Mouse (Mus musculus) kidney, embryonic 14.5 days (tissue): ENCODE data around the gene Slc25a21. TPM values are rescaled to one million over a fixed set of nuclear protein-coding genes. Genes with fewer than 3 reads are reported as not detected.

Experiments used
- ATAC-seq: fragments of 200-750 bp; cut with Nextera tagmentation; 2 replicates; pipeline ENCODE4 v1.8.0; 2017; ENCODE audit warnings: moderate number of reproducible peaks, mild to moderate bottlenecking, moderate TSS enrichment, moderate library complexity; ENCODE audit not compliant: low FRiP score, low TSS enrichment
- H3K27ac ChIP-seq: fragments of 300-500 bp; sonication (generic); 2 replicates; pipeline ENCODE4 v1.5.1; 2014; ENCODE audit warnings: low read depth, mild to moderate bottlenecking, low read length, moderate library complexity, mixed read lengths
- H3K27me3 ChIP-seq: fragments of 300-500 bp; sonication (generic); 2 replicates; pipeline ENCODE4 v1.6.1; 2014; ENCODE audit warnings: mild to moderate bottlenecking, low read length; ENCODE audit not compliant: control insufficient read depth, insufficient read depth
- H3K36me3 ChIP-seq: fragments of 300-500 bp; sonication (generic); 2 replicates; pipeline ENCODE4 v1.6.1; 2014; ENCODE audit warnings: low read length, mixed read lengths; ENCODE audit not compliant: control insufficient read depth, insufficient read depth
- H3K4me1 ChIP-seq: fragments of 300-500 bp; sonication (generic); 2 replicates; pipeline ENCODE4 v1.6.1; 2014; ENCODE audit warnings: low read length, mixed read lengths; ENCODE audit not compliant: control insufficient read depth, insufficient read depth
- H3K4me2 ChIP-seq: fragments of 300-500 bp; sonication (generic); replicated peaks from 2 replicates; pipeline ENCODE4 v1.6.1; 2014; ENCODE audit warnings: low read depth, mild to moderate bottlenecking, low read length
- H3K4me3 ChIP-seq: fragments of 300-500 bp; sonication (generic); 2 replicates; pipeline ENCODE4 v1.5.1; 2014; ENCODE audit warnings: mild to moderate bottlenecking, low read length
- H3K9ac ChIP-seq: fragments of 300-500 bp; sonication (generic); 2 replicates; pipeline ENCODE4 v1.6.1; 2014; ENCODE audit warnings: low read depth, mild to moderate bottlenecking, low read length, moderate library complexity
- H3K9me3 ChIP-seq: fragments of 300-500 bp; sonication (generic); 2 replicates; pipeline ENCODE4 v1.6.1; 2016; ENCODE audit warnings: low read length; ENCODE audit not compliant: control insufficient read depth
- WGBS: fragments of 180-500 bp; shearing (Covaris S2); extraction: QIAGEN DNeasy Blood & Tissue Kit; methylation state at CpG from one replicate; pipeline ENCODE4 v1.1.7; 2014; 5-methylcytosine and 5-hydroxymethylcytosine counted together
- polyA plus RNA-seq: library from polyadenylated mRNA; unstranded; fragments of >200 nt; fragmentation: Nextera tagmentation; extraction: Ambion mirVana; gene quantifications from 2 replicates; pipeline ENCODE4 v1.2.1, GENCODE M21; 2014

The Slc25a21 gene
- polyA plus RNA-seq, 1 experiment from 2014 or later, result 2.8 TPM

- WGBS, result 74% methylated on average over 5 of the region's 5 CpGs
- ATAC-seq, result no peak
- Histone ChIP-seq H3K4me3 (no peak overlapping the region), H3K9ac (no peak overlapping the region), H3K4me2 (no peak overlapping the region), H3K9me3 (no peaks in the 10 kb centered on the region), H3K27ac (no peak overlapping the region), H3K36me3 (no peaks in the 10 kb centered on the region), H3K27me3 (no peaks in the 10 kb centered on the region), H3K4me1 (no peaks in the 10 kb centered on the region)
Measured at GRCm38 (mm10) chr12:56894963-56895362, 302.3 kb downstream of the Slc25a21 start.

DNA sequence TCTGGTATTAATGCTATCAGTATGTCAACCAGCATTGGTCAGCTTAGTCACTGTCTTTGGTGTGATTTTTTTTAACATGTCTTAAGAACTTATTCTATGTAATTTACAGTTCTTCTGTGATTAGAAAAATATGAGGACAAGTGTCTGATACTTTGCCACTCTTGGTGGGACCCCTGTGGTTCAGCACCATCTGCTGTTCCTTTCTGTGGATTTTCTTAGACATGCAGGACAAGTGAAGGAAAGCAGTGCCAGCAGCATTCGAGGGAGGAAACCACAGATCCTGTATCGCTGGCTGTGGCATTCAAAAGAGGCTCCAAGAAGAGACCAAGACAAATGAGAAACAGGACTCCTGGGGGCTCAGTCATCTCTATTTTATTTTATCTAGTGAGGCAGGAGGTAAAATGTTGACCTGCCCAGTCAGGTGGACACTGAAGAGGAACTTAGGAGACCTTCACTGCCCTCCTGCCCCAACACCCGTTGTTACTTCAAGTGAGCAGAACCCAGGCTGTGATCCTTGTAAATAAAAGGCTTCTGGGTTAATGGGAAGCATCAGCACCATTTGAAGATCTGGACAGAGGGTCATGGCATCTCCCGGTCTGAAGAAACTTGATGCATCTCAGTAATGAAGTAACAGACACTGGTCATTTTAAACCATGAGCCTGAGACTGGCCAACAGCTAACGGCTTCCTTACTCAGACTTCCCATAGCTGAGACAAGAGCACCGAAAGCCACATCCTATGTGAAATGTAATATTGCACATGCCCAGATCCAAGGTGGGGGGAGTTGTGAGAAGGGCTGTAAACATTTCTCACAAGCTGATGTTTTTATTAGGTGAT lies 306.2 kb downstream of the Slc25a21 start:
- ATAC-seq, result peak; percentile 80
- no peaks in the 10 kb centered on the region for H3K36me3 ChIP-seq
- WGBS, result 33% methylated on average over 6 of the region's 6 CpGs
- no peaks in the 10 kb centered on the region for H3K9me3 ChIP-seq
- no peak overlapping the region for H3K4me3 ChIP-seq
- no peak overlapping the region for H3K9ac ChIP-seq
- no peaks in the 10 kb centered on the region for H3K27me3 ChIP-seq
- H3K4me1 ChIP-seq, result no peaks in the 10 kb centered on the region
- no peak overlapping the region for H3K27ac ChIP-seq
- H3K4me2 ChIP-seq, result no peak overlapping the region

- Histone ChIP-seq H3K9ac (no peak overlapping the region), H3K36me3 (no peaks in the 10 kb centered on the region), H3K9me3 (no peaks in the 10 kb centered on the region), H3K27me3 (no peaks in the 10 kb centered on the region), H3K4me1 (no peaks in the 10 kb centered on the region), H3K4me2 (no peak overlapping the region), H3K27ac (no peak overlapping the region), H3K4me3 (no peak overlapping the region)
- WGBS, result 54% methylated on average over 3 of the region's 3 CpGs
- ATAC-seq, result no peak
Measured at GRCm38 (mm10) chr12:56877796-56878195, 319.5 kb downstream of the Slc25a21 start.

- Histone ChIP-seq H3K4me2 (no peak overlapping the region), H3K4me1 (no peaks in the 10 kb centered on the region), H3K36me3 (no peaks in the 10 kb centered on the region), H3K27me3 (no peaks in the 10 kb centered on the region), H3K27ac (no peak overlapping the region), H3K9ac (no peak overlapping the region), H3K4me3 (no peak overlapping the region), H3K9me3 (no peaks in the 10 kb centered on the region)
- no peak for ATAC-seq
- 62% methylated on average over 7 of the region's 7 CpGs for WGBS
Measured at GRCm38 (mm10) chr12:56876549-56876948, 320.7 kb downstream of the Slc25a21 start.

DNA sequence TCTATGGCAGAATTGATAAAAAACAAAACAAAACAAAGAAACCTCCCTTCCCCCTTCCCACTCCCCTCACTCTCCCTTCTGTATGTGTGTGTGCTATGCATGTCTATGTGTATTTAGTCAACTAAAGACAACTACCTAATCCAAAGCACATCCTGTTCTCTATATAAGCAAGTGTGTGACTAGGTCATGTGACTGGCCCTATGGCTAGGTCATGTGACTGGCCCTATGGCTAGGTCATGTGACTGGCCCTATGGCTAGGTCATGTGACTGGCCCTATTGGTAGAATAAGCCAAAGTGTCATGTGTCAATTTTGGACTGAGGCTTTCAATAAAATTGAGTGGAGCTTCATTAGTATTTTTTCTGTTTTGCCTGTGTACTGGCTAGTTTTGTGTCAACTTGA lies 324.1 kb downstream of the Slc25a21 start:
- no peaks in the 10 kb centered on the region for H3K27me3 ChIP-seq
- no peak for ATAC-seq
- no peak overlapping the region for H3K4me2 ChIP-seq
- no peak overlapping the region for H3K4me3 ChIP-seq
- no peak overlapping the region for H3K9ac ChIP-seq
- H3K4me1 ChIP-seq, result no peaks in the 10 kb centered on the region
- no peaks in the 10 kb centered on the region for H3K36me3 ChIP-seq
- H3K27ac ChIP-seq, result no peak overlapping the region
- no peaks in the 10 kb centered on the region for H3K9me3 ChIP-seq

- ATAC-seq, result no peak
- Histone ChIP-seq H3K27me3 (no peaks in the 10 kb centered on the region), H3K36me3 (no peaks in the 10 kb centered on the region), H3K4me2 (no peak overlapping the region), H3K9me3 (no peaks in the 10 kb centered on the region), H3K9ac (no peak overlapping the region), H3K4me3 (no peak overlapping the region), H3K27ac (no peak overlapping the region), H3K4me1 (no peaks in the 10 kb centered on the region)
- WGBS, result 78% methylated on average over 3 of the region's 3 CpGs
Measured at GRCm38 (mm10) chr12:56870569-56870968, 326.7 kb downstream of the Slc25a21 start.

GRCm38 (mm10) chr12:56863873-56864562 lies 333.3 kb downstream of the Slc25a21 start:
- Histone ChIP-seq H3K36me3 (no peaks in the 10 kb centered on the region), H3K4me2 (no peak overlapping the region), H3K4me1 (no peaks in the 10 kb centered on the region), H3K4me3 (no peak overlapping the region), H3K27ac (no peak overlapping the region), H3K27me3 (no peaks in the 10 kb centered on the region), H3K9ac (no peak overlapping the region), H3K9me3 (no peaks in the 10 kb centered on the region)
- ATAC-seq, result no peak
- 80% methylated on average over 4 of the region's 4 CpGs for WGBS

DNA sequence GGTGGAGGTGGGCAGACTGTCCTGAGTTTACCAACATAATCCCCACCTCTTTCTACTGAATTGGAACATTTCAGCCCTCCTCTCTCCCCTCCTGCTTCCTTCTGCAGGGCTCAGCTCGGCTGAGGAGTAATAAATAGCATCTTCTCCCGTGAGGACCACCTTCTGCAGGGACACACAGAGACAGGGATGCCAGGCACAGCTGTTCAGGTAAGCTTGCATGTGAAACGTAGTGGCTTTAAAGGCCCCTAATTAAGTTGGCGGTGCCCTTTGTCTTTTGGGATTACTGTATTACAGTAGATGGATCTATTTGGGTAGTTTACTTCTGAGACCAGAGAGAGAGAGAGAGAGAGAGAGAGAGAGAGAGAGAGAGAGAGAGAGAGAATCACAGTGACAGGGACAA lies 344.6 kb downstream of the Slc25a21 start:
- Histone ChIP-seq H3K9me3 (no peaks in the 10 kb centered on the region), H3K36me3 (no peaks in the 10 kb centered on the region), H3K27me3 (no peaks in the 10 kb centered on the region), H3K9ac (no peak overlapping the region), H3K27ac (no peak overlapping the region), H3K4me1 (no peaks in the 10 kb centered on the region), H3K4me3 (no peak overlapping the region), H3K4me2 (no peak overlapping the region)
- WGBS, result 38% methylated on average over 4 of the region's 4 CpGs
- no peak for ATAC-seq

- 40% methylated on average over 3 of the region's 3 CpGs for WGBS
- Histone ChIP-seq H3K27me3 (no peaks in the 10 kb centered on the region), H3K27ac (no peak overlapping the region), H3K36me3 (no peaks in the 10 kb centered on the region), H3K9ac (no peak overlapping the region), H3K9me3 (no peaks in the 10 kb centered on the region), H3K4me1 (no peaks in the 10 kb centered on the region), H3K4me2 (no peak overlapping the region), H3K4me3 (no peak overlapping the region)
- no peak for ATAC-seq
Measured at GRCm38 (mm10) chr12:56851464-56851863, 345.8 kb downstream of the Slc25a21 start.
